In the genomic region with DNA sequence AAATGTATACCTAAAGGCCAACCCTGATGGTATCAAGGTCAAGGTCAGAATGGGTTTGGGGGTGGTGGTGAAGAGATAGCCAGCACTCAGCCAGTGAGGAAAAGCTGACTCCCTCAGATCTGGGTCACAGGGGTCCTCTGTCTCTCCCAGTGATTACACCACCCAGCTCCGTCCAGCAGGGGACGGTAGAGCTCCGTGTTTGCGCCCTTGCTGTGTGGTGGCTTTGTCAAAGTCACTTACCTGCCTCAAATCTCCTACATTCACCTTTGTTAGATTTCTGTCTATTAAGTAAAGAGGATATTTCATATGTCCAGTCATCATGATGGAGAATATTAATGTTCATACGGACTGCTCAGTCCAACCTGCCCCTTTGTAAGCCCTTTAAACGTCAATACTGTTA, we compare ENCODE assay signal across 8 mouse cellular contexts. TPM values are rescaled to one million over a fixed set of nuclear protein-coding genes. Genes with fewer than 3 reads are reported as not detected.
DNase-seq lines count a peak whose midpoint lies in the region; ATAC-seq and TF ChIP-seq lines count a peak whose summit lies in the region.

No protein-coding gene starts in this region.

- no peaks in the 10 kb centered on the region for H3K79me2 ChIP-seq in heart, adult 2 months (replicated peaks; ENCODE audit: control insufficient read depth, insufficient read depth, low read length)

- no peak overlapping the region for H3K4me3 ChIP-seq in heart, adult 2 months

- TF ChIP-seq CTCF in heart, adult 2 months (IDR thresholded peaks at IDR 0.05) = no peak
- peak; percentile 96 for TF ChIP-seq CTCF in brain, embryonic 14.5 days (IDR thresholded peaks at IDR 0.05; ENCODE audit: borderline replicate concordance, extremely low read depth, insufficient read depth, insufficient read length)

- H3K27me3 ChIP-seq in heart, adult 2 months (ENCODE audit: control insufficient read depth, insufficient read depth, low read length) = no peaks in the 10 kb centered on the region

- WGBS in heart, adult 2 months = 39% methylated on average over 6 of the region's 6 CpGs

- H3K4me1 ChIP-seq in heart, adult 2 months (ENCODE audit: control insufficient read depth, insufficient read depth, low read length) = peaks cover 1% of the 10 kb centered on the region; the same call in 1 of the 2 replicates

- peak; percentile 52; the same call in 1 of the 2 replicates for ATAC-seq in megakaryocyte, adult 5-6 weeks (ENCODE audit: poor library complexity, severe bottlenecking)

- TF ChIP-seq EP300 in heart, adult 2 months (IDR thresholded peaks at IDR 0.05; ENCODE audit: insufficient read depth, low read depth, low read length) = peak; percentile 72; the same call in 1 of the 2 replicates

- no peak overlapping the region for H3K27ac ChIP-seq in heart, adult 2 months

- intact Hi-C loops in heart, adult 2 months (cut with DNase I) = loop anchor here (1.0 kb wide), 3 partner anchors 19 to 811 kb away; partner anchors contain the start of gene Adamts17

- no peaks in the 10 kb centered on the region for H3K36me3 ChIP-seq in heart, adult 2 months (ENCODE audit: control insufficient read depth, insufficient read depth, low read length)

- no peak overlapping the region for H3K9ac ChIP-seq in heart, adult 2 months (ENCODE audit: low read depth, low read length)

- TF ChIP-seq POLR2A in heart, adult 2 months (IDR thresholded peaks at IDR 0.05; ENCODE audit: insufficient read depth, low read depth, low read length) = no peak
- TF ChIP-seq POLR2A in brain, embryonic 14.5 days (IDR thresholded peaks at IDR 0.05; ENCODE audit: borderline replicate concordance, extremely low read depth, insufficient read depth, insufficient read length, poor library complexity, severe bottlenecking) = no peak

- DNase-seq in heart, adult 2 months = peak; percentile 36 to 73
- no peak for DNase-seq in heart, adult 9 months (ENCODE audit: low spot score in 2 of 2)
- DNase-seq in right cerebral cortex, postnatal 4 days = peak; percentile 33
- no peak for DNase-seq in right cerebral cortex, postnatal 36 days (ENCODE audit: low spot score in 2 of 2)
- peak; percentile 35 for DNase-seq in brain, embryonic 14.5 days (ENCODE audit: low read depth)
- peak; percentile 34 for DNase-seq in induced T-regulatory cell, adult 2 months (ENCODE audit: low read depth)
- no peak for DNase-seq in c-Kit-positive CD71-positive TER-119-positive erythroid progenitor cells, embryonic 14.5 days (ENCODE audit: low spot score)

RNA-seq across cellular contexts. Expression of gene Adamts17, which starts 19.5 kb away (rescaled TPM):
- total RNA-seq in heart, adult 2 months (2021) = 1 to 10 TPM in 1 of 2 experiments, under 1 TPM in 1; 0.47 to 1.5 TPM
- polyA plus RNA-seq in heart, adult 2 months (2012; rRNA removed) = 0.51 and 0.88 TPM in 2 replicates
- polyA plus RNA-seq in brain, embryonic 14.5 days (2012; rRNA removed) = 3.0 and 4.5 TPM in 2 replicates
- total RNA-seq in megakaryocyte, adult 5-6 weeks (2015) = not detected in 2 replicates
- 0.07 TPM in 1 of 2 replicates, not detected in the other for total RNA-seq in megakaryocyte, adult 5-6 weeks (2017)

Comparison
In these comparisons a context has a peak if more than half of its experiments do, and no peak if none do; other contexts are left out.
1. DNase-seq: peak in heart, adult 2 months (2 of 2), right cerebral cortex, postnatal 4 days (single experiment), brain, embryonic 14.5 days (single experiment) and induced T-regulatory cell, adult 2 months (single experiment); none in heart, adult 9 months (0 of 2), right cerebral cortex, postnatal 36 days (0 of 2) and c-Kit-positive CD71-positive TER-119-positive erythroid progenitor cells, embryonic 14.5 days (single experiment).